Mouse (Mus musculus): ENCODE measurements around the gene Slc35f3.

DNA sequence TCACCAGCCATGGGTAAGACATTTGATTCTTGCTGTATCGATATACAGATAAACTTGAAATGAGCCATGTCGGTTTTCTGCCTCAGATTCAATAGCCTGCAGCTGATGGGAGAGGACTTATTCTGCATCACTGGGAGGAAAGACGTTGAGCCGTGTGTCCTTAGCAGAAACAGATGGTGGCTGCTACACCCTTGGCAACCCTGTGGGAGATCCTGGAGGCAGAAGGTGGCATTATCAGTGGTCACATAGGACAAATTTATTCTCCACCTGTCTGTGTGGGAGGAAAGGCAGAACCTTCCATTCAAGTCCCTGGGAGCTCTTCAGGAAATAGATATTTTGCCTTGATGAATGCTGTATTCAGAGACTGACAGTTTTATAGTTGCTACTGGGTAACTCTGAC is 47.9 kb upstream of the Slc35f3 start:
- TF ChIP-seq ZNF384 (IDR thresholded peaks at IDR 0.05; ENCODE audit: low read depth, low read length) = no peak
- TF ChIP-seq MAFK (IDR thresholded peaks at IDR 0.05; ENCODE audit: insufficient read depth, low read depth, low read length) = no peak
- no peak for TF ChIP-seq CHD2 (IDR thresholded peaks at IDR 0.05; ENCODE audit: low read depth, low read length)
- no peak for TF ChIP-seq ZC3H11A (IDR thresholded peaks at IDR 0.05; ENCODE audit: borderline replicate concordance, low read depth, low read length)
